Comparison of ENCODE assay signal across 9 mouse cellular contexts in genomic region chr13:48552181-48553090, GRCm38 (mm10). TPM values are rescaled to one million over a fixed set of nuclear protein-coding genes. Genes with fewer than 3 reads are reported as not detected.
DNase-seq lines count a peak whose midpoint lies in the region; ATAC-seq lines count a peak whose summit lies in the region.
"Had no signal": no experiment of that assay in that cellular context is flagged by ENCODE, and none has a peak within 500 bp of the region (broad histone marks: within the 10 kb centered on the region; RNA-seq: fewer than 3 reads in every experiment).

No protein-coding gene starts in this region.

- intact Hi-C loops in heart, postnatal 25 days (cut with DNase I) = loop anchor here (2.0 kb wide), 1 partner anchor 14 kb away; no protein-coding TSS in a partner anchor

- WGBS in lung, embryonic 15.5 days = 11% methylated on average over 21 of the region's 21 CpGs

- H3K4me3 ChIP-seq in lung, embryonic 15.5 days = peak overlapping the region; percentile 40

- DNase-seq in MEL-GATA-1-ER (ENCODE audit: extremely low read depth, low read depth) = peak; percentile 56
- DNase-seq in brain, adult 2 months (ENCODE audit: low read depth, low spot score) = peak; percentile 96
- peak; percentile 80 for DNase-seq in heart, postnatal 25 days (ENCODE audit: low spot score)
- peak; percentile 82 to 93 for DNase-seq in layer of hippocampus, adult 8-10 months (ENCODE audit: low spot score in 2 of 2)
- DNase-seq in right cerebral cortex, postnatal 36 days (ENCODE audit: low spot score in 2 of 2) = peak; percentile 88 to 91
- DNase-seq in T-cell, adult 2 months (ENCODE audit: low spot score) = no peak

- peak overlapping the region; percentile 69 for H3K4me2 ChIP-seq in lung, embryonic 15.5 days

- H3K4me1 ChIP-seq in lung, embryonic 15.5 days = peaks cover 28% of the 10 kb centered on the region

- H3K36me3 ChIP-seq in lung, embryonic 15.5 days = no peaks in the 10 kb centered on the region

- H3K27ac ChIP-seq in lung, embryonic 15.5 days = peak overlapping the region; percentile 99
- H3K27ac ChIP-seq: liver, embryonic 14.5 days had no signal

- peak overlapping the region; percentile 50 for H3K9ac ChIP-seq in lung, embryonic 15.5 days
- H3K9ac ChIP-seq: liver, embryonic 14.5 days had no signal

- peak; percentile 93 for ATAC-seq in frontal cortex, adult (ENCODE audit: low TSS enrichment)
- ATAC-seq in lung, embryonic 15.5 days (ENCODE audit: borderline replicate concordance, extremely low read depth, low FRiP score, low TSS enrichment) = peak; percentile 94

- no peaks in the 10 kb centered on the region for H3K27me3 ChIP-seq in lung, embryonic 15.5 days

- H3K9me3 ChIP-seq in lung, embryonic 15.5 days = no peaks in the 10 kb centered on the region

RNA-seq across cellular contexts. Expression of gene A830005F24Rik, which starts 39.1 kb away (rescaled TPM):
- not detected for total RNA-seq in heart, postnatal 25 days (2021)
- total RNA-seq in layer of hippocampus, adult 8-10 months (2022) = 1 to 10 TPM; 1.2 to 3.4 (median 2.1) TPM
- 0.79 and 1.1 TPM in 2 replicates for polyA plus RNA-seq in lung, embryonic 15.5 days (2015; fragmentation: Nextera tagmentation; extraction: Ambion mirVana)

RNA-seq across cellular contexts. Expression of gene Zfp169, which starts 39.2 kb away (rescaled TPM):
- total RNA-seq in heart, postnatal 25 days (2021) = 1 to 10 TPM; 4.6 to 5.0 TPM
- total RNA-seq in layer of hippocampus, adult 8-10 months (2022) = 10 to 100 TPM; 21.4 to 27.6 (median 23.2) TPM
- 3.6 and 3.7 TPM in 2 replicates for polyA plus RNA-seq in lung, embryonic 15.5 days (2015; fragmentation: Nextera tagmentation; extraction: Ambion mirVana)
